Mouse (Mus musculus) intestine, postnatal 0 days (tissue): ENCODE data around the gene Crlf1. TPM values are rescaled to one million over a fixed set of nuclear protein-coding genes. Genes with fewer than 3 reads are reported as not detected.

Source experiments
- ATAC-seq: fragments of 200-750 bp; cut with Nextera tagmentation; 2 replicates; pipeline ENCODE4 v1.8.0; 2017; ENCODE audit warnings: mild to moderate bottlenecking, moderate TSS enrichment, moderate library complexity
- H3K27ac ChIP-seq: fragments of 300-500 bp; sonication (generic); 2 replicates; pipeline ENCODE4 v1.5.1; 2014; ENCODE audit warnings: mild to moderate bottlenecking, low read depth, low read length, moderate library complexity
- H3K27me3 ChIP-seq: fragments of 300-500 bp; sonication (generic); replicated peaks from 2 replicates; pipeline ENCODE4 v1.6.1; 2014; ENCODE audit warnings: low read length, mixed read lengths; ENCODE audit not compliant: control insufficient read depth, insufficient read depth
- H3K36me3 ChIP-seq: fragments of 300-500 bp; sonication (generic); 2 replicates; pipeline ENCODE4 v1.6.1; 2014; ENCODE audit warnings: mild to moderate bottlenecking, moderate library complexity; ENCODE audit not compliant: control insufficient read depth, insufficient read depth
- H3K4me1 ChIP-seq: fragments of 300-500 bp; sonication (generic); replicated peaks from 2 replicates; pipeline ENCODE4 v1.6.1; 2014; ENCODE audit warnings: antibody characterized with exemption, low read length, mixed read lengths; ENCODE audit not compliant: control insufficient read depth, insufficient read depth
- H3K4me2 ChIP-seq: fragments of 300-500 bp; sonication (generic); replicated peaks from 2 replicates; pipeline ENCODE4 v1.6.1; 2014; ENCODE audit warnings: low read depth, mild to moderate bottlenecking, moderate library complexity
- H3K4me3 ChIP-seq: fragments of 300-500 bp; sonication (generic); 2 replicates; pipeline ENCODE4 v1.5.1; 2014; ENCODE audit warnings: low read depth, low read length
- H3K9ac ChIP-seq: fragments of 300-500 bp; sonication (generic); 2 replicates; pipeline ENCODE4 v1.6.1; 2014; ENCODE audit warnings: mild to moderate bottlenecking, low read depth, low read length
- H3K9me3 ChIP-seq: fragments of 300-500 bp; sonication (generic); 2 replicates; pipeline ENCODE4 v1.6.1; 2016; ENCODE audit warnings: mixed run types; ENCODE audit not compliant: control insufficient read depth
- CTCF ChIP-seq: sonication (generic); IDR thresholded peaks from 2 replicates; pipeline ENCODE4 v1.5.1; 2016; ENCODE audit warnings: low read depth, mild to moderate bottlenecking, control low read depth, antibody characterized with exemption, moderate library complexity
- WGBS: fragments of 180-500 bp; shearing (Covaris S2); extraction: QIAGEN DNeasy Blood & Tissue Kit; methylation state at CpG from one replicate; pipeline ENCODE4 v1.1.7; 2014; 5-methylcytosine and 5-hydroxymethylcytosine counted together
- polyA plus RNA-seq: library from polyadenylated mRNA; unstranded; fragments of >200 nt; fragmentation: Nextera tagmentation; extraction: Ambion mirVana; gene quantifications from 2 replicates; pipeline ENCODE4 v1.2.1, GENCODE M21; 2015

The Crlf1 gene
- polyA plus RNA-seq, 1 experiment from 2014 or later, result 0.81 TPM

DNA sequence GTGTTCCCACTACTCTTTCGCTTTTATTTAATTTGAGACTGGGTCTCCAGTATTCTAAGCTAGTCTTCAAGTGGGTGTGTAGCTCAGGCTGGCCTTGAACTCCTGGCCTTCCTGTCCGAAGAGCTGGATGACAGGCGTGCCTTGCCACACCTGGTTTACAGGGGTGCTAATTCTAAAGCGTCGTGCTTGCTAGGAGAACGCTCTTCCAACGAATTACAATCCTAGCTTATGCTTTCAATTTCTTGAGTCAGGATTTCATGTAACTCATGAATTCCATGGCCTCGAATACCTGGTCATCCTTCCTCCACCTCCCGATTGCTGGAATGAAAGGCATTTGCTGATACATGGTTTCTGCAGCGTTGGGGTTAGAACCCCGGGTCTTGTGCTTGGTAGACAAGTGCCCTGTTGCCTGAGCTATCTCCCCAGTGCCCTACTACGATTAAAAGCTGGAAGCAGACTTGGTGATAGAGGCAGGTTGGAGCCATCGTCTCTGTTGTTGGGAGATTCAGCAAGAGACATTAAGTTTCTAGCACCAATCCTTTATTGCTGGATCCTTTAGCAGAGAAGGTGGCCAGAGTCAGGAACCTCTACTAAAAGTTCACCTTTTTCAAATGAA, 35.3 kb downstream of the Crlf1 start:
- Histone ChIP-seq H3K9ac (peak overlapping the region; percentile 94), H3K4me2 (peak overlapping the region; percentile 81), H3K9me3 (no peaks in the 10 kb centered on the region), H3K4me1 (0 out of 2 replicates have a peak, but pooled peaks cover 12% of the 10 kb centered on the region), H3K27ac (peak overlapping the region; percentile 95), H3K27me3 (no peaks in the 10 kb centered on the region), H3K4me3 (peak overlapping the region; percentile 94), H3K36me3 (peaks cover 29% of the 10 kb centered on the region)
- TF ChIP-seq CTCF, result no peak
- WGBS, result 13% methylated on average over 13 of the region's 13 CpGs
- ATAC-seq, result no peak

DNA sequence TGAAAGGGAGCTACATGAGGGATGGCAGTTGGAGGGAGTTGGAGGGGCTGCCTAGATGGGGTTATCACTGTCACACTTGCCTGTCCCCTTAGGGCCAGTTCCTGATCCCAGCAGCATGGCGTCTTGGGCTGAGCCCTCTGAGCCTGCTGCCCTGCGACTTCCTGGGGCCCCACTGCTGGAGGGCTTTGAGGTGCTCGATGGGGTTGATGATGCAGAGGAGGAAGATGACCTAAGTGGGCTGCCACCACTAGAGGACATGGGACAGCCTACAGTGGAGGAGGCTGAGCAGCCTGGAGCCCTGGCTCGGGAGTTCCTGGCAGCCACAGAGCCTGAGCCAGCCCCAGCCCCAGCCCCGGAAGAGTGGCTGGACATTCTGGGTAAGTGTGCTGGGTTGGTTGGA, 36.3 kb downstream of the Crlf1 start:
- no peak for TF ChIP-seq CTCF
- H3K9ac ChIP-seq, result no peak overlapping the region
- H3K4me3 ChIP-seq, result no peak overlapping the region
- ATAC-seq, result no peak
- H3K36me3 ChIP-seq, result peaks cover 39% of the 10 kb centered on the region
- peak overlapping the region; percentile 60 for H3K27ac ChIP-seq
- 0 out of 2 replicates have a peak, but pooled peaks cover 6% of the 10 kb centered on the region for H3K4me1 ChIP-seq
- H3K9me3 ChIP-seq, result no peaks in the 10 kb centered on the region
- WGBS, result 79% methylated on average over 5 of the region's 5 CpGs
- H3K27me3 ChIP-seq, result no peaks in the 10 kb centered on the region
- peak overlapping the region; percentile 81 for H3K4me2 ChIP-seq

DNA sequence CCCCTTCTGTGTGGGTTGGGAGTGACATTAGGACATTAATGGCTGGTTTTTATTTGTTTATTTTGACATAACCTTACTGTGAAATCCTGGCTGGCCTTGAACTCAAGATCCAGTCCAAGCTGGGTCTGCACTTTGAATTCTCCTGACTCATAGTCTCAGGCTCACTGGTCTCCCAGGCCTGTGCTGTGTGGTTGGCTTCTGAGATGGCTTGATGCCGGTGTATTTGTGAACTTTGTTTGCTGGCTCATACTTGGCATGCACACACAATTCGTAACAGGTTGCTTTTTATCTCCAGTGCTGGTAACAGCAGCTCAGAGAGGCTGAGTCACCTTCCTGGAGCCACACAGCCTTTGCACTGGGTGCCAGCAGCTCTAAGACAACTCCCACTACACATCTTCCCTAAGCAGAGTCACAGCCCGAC, 36.8 kb downstream of the Crlf1 start:
- H3K27ac ChIP-seq, result 0 out of 2 replicates have a peak overlapping the region, but pooled peaks have one; percentile 60
- 82% methylated on average over 3 of the region's 3 CpGs for WGBS
- TF ChIP-seq CTCF, result no peak
- H3K4me3 ChIP-seq, result no peak overlapping the region
- H3K36me3 ChIP-seq, result peaks cover 44% of the 10 kb centered on the region
- H3K9ac ChIP-seq, result no peak overlapping the region
- no peaks in the 10 kb centered on the region for H3K9me3 ChIP-seq
- H3K27me3 ChIP-seq, result no peaks in the 10 kb centered on the region
- no peak for ATAC-seq
- no peak overlapping the region for H3K4me2 ChIP-seq
- 0 out of 2 replicates have a peak, but pooled peaks cover 6% of the 10 kb centered on the region for H3K4me1 ChIP-seq

DNA sequence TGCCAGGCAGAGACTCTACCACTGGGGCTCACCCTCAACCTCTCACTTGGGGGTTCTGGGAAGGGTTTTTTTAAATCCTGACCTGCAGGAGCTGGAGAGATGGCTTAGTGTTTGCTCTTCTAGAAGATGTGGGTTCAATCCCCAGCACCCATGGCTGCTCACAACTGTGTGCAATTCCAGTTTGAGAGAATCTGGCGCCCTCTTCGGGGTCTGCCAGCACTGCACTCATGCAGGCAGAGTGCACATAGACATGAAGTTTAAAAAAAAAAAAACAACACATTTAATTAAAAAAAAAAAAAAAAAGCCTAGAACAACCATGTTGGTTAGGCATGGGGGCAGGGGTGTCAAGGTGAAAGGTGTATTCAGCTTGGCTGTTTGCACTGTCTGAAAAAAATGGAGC, 37.4 kb downstream of the Crlf1 start:
- H3K36me3 ChIP-seq, result peaks cover 50% of the 10 kb centered on the region
- H3K27me3 ChIP-seq, result no peaks in the 10 kb centered on the region
- no peaks in the 10 kb centered on the region for H3K9me3 ChIP-seq
- H3K4me2 ChIP-seq, result no peak overlapping the region
- 94% methylated on average over 2 of the region's 2 CpGs for WGBS
- no peak overlapping the region for H3K9ac ChIP-seq
- no peak overlapping the region for H3K4me3 ChIP-seq
- peak; percentile 32; the same call in 1 of the 2 replicates for TF ChIP-seq CTCF
- H3K27ac ChIP-seq, result no peak overlapping the region
- no peak for ATAC-seq
- H3K4me1 ChIP-seq, result 0 out of 2 replicates have a peak, but pooled peaks cover 6% of the 10 kb centered on the region

DNA sequence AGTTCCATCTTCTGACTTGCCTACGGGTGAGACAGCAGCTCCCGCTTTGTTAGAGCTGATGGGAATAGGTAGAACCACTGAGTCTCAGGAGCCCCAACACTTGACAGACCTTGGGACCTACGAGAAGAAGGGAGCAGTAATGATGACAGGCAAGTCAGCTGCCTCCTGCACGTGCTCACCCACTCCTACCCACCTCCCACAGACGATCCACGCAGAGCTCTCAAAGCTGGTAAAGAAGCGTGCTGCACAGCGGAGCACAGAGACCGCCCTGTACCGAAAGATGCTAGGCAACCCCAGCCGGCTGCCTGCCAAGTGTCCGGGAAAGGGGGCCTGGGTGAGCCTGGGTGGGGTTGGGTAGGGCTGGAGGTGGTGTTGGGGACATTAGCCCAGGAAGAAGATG, 41.3 kb downstream of the Crlf1 start:
- TF ChIP-seq CTCF, result no peak
- H3K27ac ChIP-seq, result 0 out of 2 replicates have a peak overlapping the region, but pooled peaks have one; percentile 4
- H3K4me3 ChIP-seq, result no peak overlapping the region
- H3K4me1 ChIP-seq, result no peaks in the 10 kb centered on the region
- H3K9ac ChIP-seq, result no peak overlapping the region
- H3K36me3 ChIP-seq, result peaks cover 64% of the 10 kb centered on the region
- H3K27me3 ChIP-seq, result no peaks in the 10 kb centered on the region
- H3K9me3 ChIP-seq, result no peaks in the 10 kb centered on the region
- no peak for ATAC-seq
- H3K4me2 ChIP-seq, result no peak overlapping the region
- WGBS, result 93% methylated on average over 12 of the region's 12 CpGs

DNA sequence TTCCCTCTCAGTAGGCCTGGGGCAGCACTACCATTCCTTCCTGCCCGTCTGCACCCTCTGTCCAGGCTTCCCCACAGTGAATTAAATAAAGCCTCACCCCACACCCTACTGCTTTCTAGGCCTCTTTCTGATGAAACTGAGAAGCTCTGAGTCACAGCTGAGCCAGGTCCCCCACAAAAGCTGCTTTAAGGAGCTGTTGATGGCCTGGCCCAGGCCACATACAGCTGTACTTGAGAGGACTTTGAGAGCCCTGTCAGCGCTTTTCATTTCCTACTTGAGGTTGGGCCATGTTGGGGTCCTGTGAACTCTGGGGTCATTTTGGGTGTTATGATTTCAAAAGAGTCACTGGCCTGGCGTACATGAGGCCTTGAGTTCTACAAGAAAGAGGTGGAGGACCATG, 42.3 kb downstream of the Crlf1 start:
- WGBS, result 87% methylated on average over 3 of the region's 3 CpGs
- H3K9me3 ChIP-seq, result no peaks in the 10 kb centered on the region
- no peak overlapping the region for H3K4me2 ChIP-seq
- peaks cover 64% of the 10 kb centered on the region for H3K36me3 ChIP-seq
- ATAC-seq, result no peak
- no peaks in the 10 kb centered on the region for H3K4me1 ChIP-seq
- H3K27me3 ChIP-seq, result no peaks in the 10 kb centered on the region
- H3K27ac ChIP-seq, result 0 out of 2 replicates have a peak overlapping the region, but pooled peaks have one; percentile 4
- H3K4me3 ChIP-seq, result no peak overlapping the region
- TF ChIP-seq CTCF, result no peak
- no peak overlapping the region for H3K9ac ChIP-seq
